Mouse (Mus musculus) MEL (cell line): ENCODE measurements around the gene Xntrpc. TPM values are rescaled to one million over a fixed set of nuclear protein-coding genes. Genes with fewer than 3 reads are reported as not detected.
A peak's percentile ranks its signal among the peaks of the same experiment; 100 is the strongest.

Experiments
- DNase-seq: peaks from one replicate; pipeline ENCODE4 v3.0.0; 2011; ENCODE audit warnings: low read depth, low spot score
- H3K27ac ChIP-seq: 2 replicates; pipeline ENCODE4 v1.5.1; 2012; ENCODE audit warnings: low read depth, mild to moderate bottlenecking, control low read depth, low read length, moderate library complexity; ENCODE audit not compliant: control insufficient read depth
- H3K27me3 ChIP-seq, 2 experiments: fragments of 150-350 bp in 1 of 2; sonication (generic) in 1 of 2; 2 replicates each; pipeline ENCODE4 v1.6.1; 2012; ENCODE audit warnings: low read length in 2 of 2, mild to moderate bottlenecking in 2 of 2, improper control_type of control experiment in 1 of 2, moderate library complexity in 1 of 2; ENCODE audit not compliant: insufficient read depth in 2 of 2, control insufficient read depth in 1 of 2
- H3K36me3 ChIP-seq, 2 experiments: 2 replicates each; pipeline ENCODE4 v1.6.1; 2012 to 2014; ENCODE audit warnings: low read length in 2 of 2, improper control_type of control experiment in 1 of 2, inconsistent platforms in 1 of 2, mild to moderate bottlenecking in 1 of 2; ENCODE audit not compliant: insufficient read depth in 2 of 2, control insufficient read depth in 1 of 2
- H3K4me1 ChIP-seq, 2 experiments: fragments of 150-350 bp in 1 of 2; sonication (generic) in 1 of 2; 2 replicates each; pipeline ENCODE4 v1.6.1; 2012; ENCODE audit warnings: low read length in 2 of 2, improper control_type of control experiment in 1 of 2, mild to moderate bottlenecking in 1 of 2; ENCODE audit not compliant: insufficient read depth in 2 of 2, control insufficient read depth in 1 of 2
- H3K4me3 ChIP-seq, 2 experiments: fragments of 150-350 bp in 1 of 2; sonication (generic) in 1 of 2; 2 replicates each; pipeline ENCODE4 v1.5.1; 2012; ENCODE audit warnings: low read depth in 2 of 2, low read length in 2 of 2, mild to moderate bottlenecking in 2 of 2, moderate library complexity in 2 of 2, control low read depth in 1 of 2, improper control_type of control experiment in 1 of 2; ENCODE audit not compliant: control insufficient read depth in 1 of 2, insufficient read depth in 1 of 2
- H3K79me2 ChIP-seq: 2 replicates; pipeline ENCODE4 v1.6.1; 2012; ENCODE audit warnings: mild to moderate bottlenecking, low read length, moderate library complexity; ENCODE audit not compliant: control insufficient read depth, poor library complexity, insufficient read depth
- H3K9ac ChIP-seq: 2 replicates; pipeline ENCODE4 v1.6.1; 2012; ENCODE audit warnings: low read depth, mild to moderate bottlenecking, control low read depth, low read length, moderate library complexity; ENCODE audit not compliant: control insufficient read depth, poor library complexity, severe bottlenecking
- H3K9me3 ChIP-seq: fragments of 150-350 bp; sonication (generic); replicated peaks from 2 replicates; pipeline ENCODE4 v1.6.1; 2012; ENCODE audit warnings: mild to moderate bottlenecking, low read length, improper control_type of control experiment, moderate library complexity; ENCODE audit not compliant: insufficient read depth
- BHLHE40 ChIP-seq: IDR thresholded peaks from 2 replicates; pipeline ENCODE4 v1.6.1; 2012; ENCODE audit warnings: low read depth, mild to moderate bottlenecking, inconsistent platforms, low read length, improper control_type of control experiment, borderline replicate concordance
- CHD1 ChIP-seq: IDR thresholded peaks from 2 replicates; pipeline ENCODE4 v1.6.1; 2012; ENCODE audit warnings: low read depth, mild to moderate bottlenecking, inconsistent platforms, low read length, improper control_type of control experiment
- CHD2 ChIP-seq: IDR thresholded peaks from 2 replicates; pipeline ENCODE4 v1.6.1; 2011; ENCODE audit warnings: low read length, improper control_type of control experiment
- CTCF ChIP-seq, 3 experiments: IDR thresholded peaks in 2 of 3; conservative IDR thresholded peaks in 1 of 3; 2 replicates each; pipeline ENCODE4 v1.5.1; 2011 to 2012; ENCODE audit warnings: low read length in 3 of 3, low read depth in 2 of 3, mild to moderate bottlenecking in 2 of 3, improper control_type of control experiment in 1 of 3, inconsistent platforms in 1 of 3, mixed read lengths in 1 of 3, moderate library complexity in 1 of 3; ENCODE audit not compliant: control insufficient read depth in 1 of 3, insufficient read depth in 1 of 3, poor library complexity in 1 of 3, severe bottlenecking in 1 of 3
- E2F4 ChIP-seq: IDR thresholded peaks from 2 replicates; pipeline ENCODE4 v1.6.1; 2011; ENCODE audit warnings: low read depth, low read length, improper control_type of control experiment, borderline replicate concordance
- ELF1 ChIP-seq: IDR thresholded peaks from 2 replicates; pipeline ENCODE4 v1.6.1; 2014; ENCODE audit warnings: low read depth, mild to moderate bottlenecking, inconsistent platforms, low read length, improper control_type of control experiment, moderate library complexity
- EP300 ChIP-seq, 2 experiments: IDR thresholded peaks; 2 replicates each; pipeline ENCODE4 v1.6.1; 2011; ENCODE audit warnings: improper control_type of control experiment in 2 of 2, low read length in 2 of 2, low read depth in 1 of 2, mild to moderate bottlenecking in 1 of 2
- GABPA ChIP-seq: IDR thresholded peaks from 2 replicates; pipeline ENCODE4 v1.6.1; 2012; ENCODE audit warnings: low read depth, mild to moderate bottlenecking, inconsistent platforms, low read length, improper control_type of control experiment, moderate library complexity
- GATA1 ChIP-seq: IDR thresholded peaks from 2 replicates; pipeline ENCODE4 v1.6.1; 2011; ENCODE audit warnings: low read depth, low read length, improper control_type of control experiment
- HCFC1 ChIP-seq: IDR thresholded peaks from 2 replicates; pipeline ENCODE4 v1.6.1; 2012; ENCODE audit warnings: low read depth, mild to moderate bottlenecking, inconsistent platforms, low read length, improper control_type of control experiment, moderate library complexity
- JUND ChIP-seq: IDR thresholded peaks from 2 replicates; pipeline ENCODE4 v1.6.1; 2011; ENCODE audit warnings: low read depth, mild to moderate bottlenecking, improper control_type of control experiment, low read length
- KAT2A ChIP-seq: conservative IDR thresholded peaks from 2 replicates; pipeline ENCODE4 v1.6.1; 2012; ENCODE audit warnings: low read depth, low read length, improper control_type of control experiment, inconsistent platforms
- MAFK ChIP-seq: IDR thresholded peaks from 2 replicates; pipeline ENCODE4 v1.6.1; 2011; ENCODE audit warnings: low read depth, mild to moderate bottlenecking, low read length, improper control_type of control experiment, borderline replicate concordance
- MAX ChIP-seq: IDR thresholded peaks from 2 replicates; pipeline ENCODE4 v1.6.1; 2011; ENCODE audit warnings: low read length, improper control_type of control experiment
- MAZ ChIP-seq: IDR thresholded peaks from 2 replicates; pipeline ENCODE4 v1.6.1; 2012; ENCODE audit warnings: low read depth, mild to moderate bottlenecking, inconsistent platforms, low read length, improper control_type of control experiment
- MEF2A ChIP-seq: IDR thresholded peaks from 2 replicates; pipeline ENCODE4 v1.6.1; 2014; ENCODE audit warnings: low read depth, mild to moderate bottlenecking, inconsistent platforms, low read length, improper control_type of control experiment; ENCODE audit not compliant: poor library complexity, insufficient replicate concordance, severe bottlenecking; ENCODE audit errors: extremely low read depth
- MXI1 ChIP-seq: IDR thresholded peaks from 2 replicates; pipeline ENCODE4 v1.6.1; 2011; ENCODE audit warnings: mild to moderate bottlenecking, low read depth, low read length, improper control_type of control experiment
- MYB ChIP-seq: IDR thresholded peaks from 2 replicates; pipeline ENCODE4 v1.6.1; 2011; ENCODE audit warnings: mild to moderate bottlenecking, low read depth, low read length, improper control_type of control experiment
- MYC ChIP-seq: IDR thresholded peaks from 2 replicates; pipeline ENCODE4 v1.6.1; 2011; ENCODE audit warnings: low read depth, mild to moderate bottlenecking, low read length, improper control_type of control experiment, moderate library complexity
- NELFE ChIP-seq: IDR thresholded peaks from 2 replicates; pipeline ENCODE4 v1.6.1; 2011; ENCODE audit warnings: low read depth, low read length, improper control_type of control experiment
- NRF1 ChIP-seq: IDR thresholded peaks from 2 replicates; pipeline ENCODE4 v1.6.1; 2014; ENCODE audit warnings: low read depth, mild to moderate bottlenecking, inconsistent platforms, low read length, improper control_type of control experiment, moderate library complexity; ENCODE audit not compliant: poor library complexity, insufficient read depth, severe bottlenecking
- POLR2A ChIP-seq, 2 experiments: IDR thresholded peaks; 2 replicates each; pipeline ENCODE4 v1.6.1; 2011 to 2012; ENCODE audit warnings: low read length in 2 of 2, mild to moderate bottlenecking in 2 of 2, control low read depth in 1 of 2, improper control_type of control experiment in 1 of 2, low read depth in 1 of 2, moderate library complexity in 1 of 2; ENCODE audit not compliant: control insufficient read depth in 1 of 2, insufficient read depth in 1 of 2, poor library complexity in 1 of 2
- POLR2AphosphoS2 ChIP-seq: IDR thresholded peaks from 2 replicates; pipeline ENCODE4 v1.6.1; 2011; ENCODE audit warnings: low read length, improper control_type of control experiment
- POLR2AphosphoS5 ChIP-seq: IDR thresholded peaks from 2 replicates; pipeline ENCODE4 v1.6.1; 2012; ENCODE audit warnings: low read depth, borderline replicate concordance, mild to moderate bottlenecking, inconsistent platforms, low read length, moderate library complexity, mixed read lengths
- RAD21 ChIP-seq: IDR thresholded peaks from 2 replicates; pipeline ENCODE4 v1.6.1; 2011; ENCODE audit warnings: mild to moderate bottlenecking, low read depth, low read length, improper control_type of control experiment
- RCOR1 ChIP-seq: IDR thresholded peaks from 2 replicates; pipeline ENCODE4 v1.6.1; 2012; ENCODE audit warnings: low read depth, mild to moderate bottlenecking, inconsistent platforms, low read length, improper control_type of control experiment
- SIN3A ChIP-seq: IDR thresholded peaks from 2 replicates; pipeline ENCODE4 v1.6.1; 2012; ENCODE audit warnings: low read length, improper control_type of control experiment, inconsistent platforms
- SMC3 ChIP-seq: IDR thresholded peaks from 2 replicates; pipeline ENCODE4 v1.6.1; 2011; ENCODE audit warnings: low read depth, low read length, improper control_type of control experiment
- TAL1 ChIP-seq: IDR thresholded peaks from 2 replicates; pipeline ENCODE4 v1.6.1; 2012; ENCODE audit warnings: mild to moderate bottlenecking, inconsistent platforms, low read length, moderate library complexity, mixed read lengths
- TBP ChIP-seq: IDR thresholded peaks from 2 replicates; pipeline ENCODE4 v1.8.0; 2011; ENCODE audit warnings: low read depth, low read length, improper control_type of control experiment
- TCF12 ChIP-seq: IDR thresholded peaks from 2 replicates; pipeline ENCODE4 v1.6.1; 2014; ENCODE audit warnings: low read depth, mild to moderate bottlenecking, inconsistent platforms, low read length, improper control_type of control experiment, moderate library complexity
- UBTF ChIP-seq: IDR thresholded peaks from 2 replicates; pipeline ENCODE4 v1.6.1; 2012; ENCODE audit warnings: low read depth, mild to moderate bottlenecking, inconsistent platforms, low read length, improper control_type of control experiment, moderate library complexity, borderline replicate concordance; ENCODE audit not compliant: insufficient read depth
- USF1 ChIP-seq: IDR thresholded peaks from 2 replicates; pipeline ENCODE4 v1.6.1; 2014; ENCODE audit warnings: low read depth, mild to moderate bottlenecking, inconsistent platforms, low read length, improper control_type of control experiment, moderate library complexity
- USF2 ChIP-seq, 2 experiments: IDR thresholded peaks; 2 replicates each; pipeline ENCODE4 v1.6.1; 2011 to 2012; ENCODE audit warnings: improper control_type of control experiment in 2 of 2, low read length in 2 of 2, borderline replicate concordance in 1 of 2, inconsistent platforms in 1 of 2, low read depth in 1 of 2, mild to moderate bottlenecking in 1 of 2; ENCODE audit not compliant: insufficient read depth in 1 of 2
- ZC3H11A ChIP-seq: IDR thresholded peaks from 2 replicates; pipeline ENCODE4 v1.6.1; 2012; ENCODE audit warnings: low read depth, mild to moderate bottlenecking, inconsistent platforms, low read length, improper control_type of control experiment
- ZKSCAN1 ChIP-seq: IDR thresholded peaks from 2 replicates; pipeline ENCODE4 v1.6.1; 2012; ENCODE audit warnings: low read depth, mild to moderate bottlenecking, inconsistent platforms, low read length, improper control_type of control experiment, moderate library complexity
- ZMIZ1 ChIP-seq: IDR thresholded peaks from 2 replicates; pipeline ENCODE4 v1.6.1; 2012; ENCODE audit warnings: low read depth, mild to moderate bottlenecking, inconsistent platforms, low read length, improper control_type of control experiment, moderate library complexity
- ZNF384 ChIP-seq: IDR thresholded peaks from 2 replicates; pipeline ENCODE4 v1.6.1; 2012; ENCODE audit warnings: low read depth, mild to moderate bottlenecking, inconsistent platforms, low read length, improper control_type of control experiment
- polyA plus RNA-seq, 2 experiments: library from polyadenylated mRNA; stranded (reverse) in 1 of 2; unstranded in 1 of 2; fragments of >175 nt in 1 of 2; fragments of >200 nt in 1 of 2; gene quantifications; 2 replicates each; pipeline versions ENCODE4 v1.2.1 to v1.2.4; 2012; ENCODE audit warnings: low replicate concordance in 2 of 2, low read depth in 1 of 2; ENCODE audit not compliant: insufficient read length in 2 of 2, insufficient read depth in 1 of 2, missing spikeins in 1 of 2
- total RNA-seq: library from RNA; depleted of rRNA; stranded (reverse); fragments of 300-350 nt; gene quantifications from 2 replicates; pipeline ENCODE4 v1.2.3, GENCODE M21; 2012

Gene Xntrpc
- total and polyA plus RNA-seq, 3 experiments, result 0.08 to 0.14 TPM; not detected in 1

DNA sequence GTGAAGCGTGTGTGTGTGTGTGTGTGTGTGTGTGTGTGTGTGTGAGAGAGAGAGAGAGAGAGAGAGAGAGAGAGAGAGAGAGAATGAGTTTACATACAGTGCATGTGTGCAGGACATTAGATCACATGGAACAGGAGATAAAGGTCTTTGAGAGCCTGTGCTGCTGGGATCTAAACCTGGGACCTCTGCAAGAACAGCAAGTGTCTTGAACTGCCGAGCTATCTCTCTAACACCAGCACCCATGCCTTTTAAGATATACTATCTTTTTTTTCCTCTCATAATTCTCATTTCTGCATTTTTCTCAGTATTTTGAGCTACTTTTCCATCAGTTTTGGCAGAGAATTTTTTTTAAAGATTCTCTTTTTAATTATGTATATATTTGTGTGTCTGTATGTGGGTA, 38.0 kb downstream of the Xntrpc start:
- no peak overlapping the region for H3K27ac ChIP-seq
- no peak overlapping the region for H3K9ac ChIP-seq
- H3K79me2 ChIP-seq, result no peaks in the 10 kb centered on the region
- no peaks in the 10 kb centered on the region for H3K9me3 ChIP-seq
- no peaks in the 10 kb centered on the region; a peak in 3 of 4 replicates for H3K27me3 ChIP-seq
- no peak overlapping the region for H3K4me3 ChIP-seq
- peak; percentile 62 for DNase-seq
- peaks cover 0 to 3% of the 10 kb centered on the region in 2 experiments; a peak in 1 of 4 replicates for H3K36me3 ChIP-seq
- peaks cover 6 to 9% of the 10 kb centered on the region in 2 experiments for H3K4me1 ChIP-seq
- TF ChIP-seq E2F4 (no peak), HCFC1 (no peak), JUND (no peak), EP300 (IDR thresholded peaks at IDR 0.05; ENCODE audit: low read depth in 1 of 2, low read length in 2 of 2) (peak; percentile 49 to 62; a peak in 3 of 4 replicates), MYB (no peak), KAT2A (no peak), MAZ (no peak), GABPA (no peak), ELF1 (no peak), GATA1 (peak; percentile 63), NELFE (no peak), MEF2A (no peak), CTCF (IDR thresholded peaks at IDR 0.05 in 2 of 3, conservative IDR thresholded peaks at IDR 0.05 in 1 of 3; ENCODE audit: control insufficient read depth in 1 of 3, insufficient read depth in 1 of 3, low read depth in 2 of 3, low read length in 3 of 3, poor library complexity in 1 of 3, severe bottlenecking in 1 of 3) (no peak), ZC3H11A (no peak), USF2 (IDR thresholded peaks at IDR 0.05; ENCODE audit: borderline replicate concordance in 1 of 2, insufficient read depth in 1 of 2, low read depth in 1 of 2, low read length in 2 of 2) (no peak), ZMIZ1 (no peak), POLR2AphosphoS5 (no peak), TCF12 (peak; percentile 69; the same call in 1 of the 2 replicates), RAD21 (no peak), RCOR1 (no peak), ZKSCAN1 (no peak), ZNF384 (no peak), TBP (no peak), MAFK (no peak), MAX (no peak), MYC (no peak), POLR2A (IDR thresholded peaks at IDR 0.05; ENCODE audit: control insufficient read depth in 1 of 2, insufficient read depth in 1 of 2, low read depth in 1 of 2, low read length in 2 of 2, poor library complexity in 1 of 2) (no peak), UBTF (no peak), MXI1 (no peak), TAL1 (0 out of 2 replicates have a peak, but pooled peaks have one; percentile 20), CHD2 (no peak), BHLHE40 (no peak), POLR2AphosphoS2 (no peak), SMC3 (no peak), CHD1 (no peak), NRF1 (no peak), USF1 (peak; percentile 22; the same call in 1 of the 2 replicates), SIN3A (no peak)
